Mouse (Mus musculus): ENCODE data around the gene Plxna2.

Gene Plxna2

DNA sequence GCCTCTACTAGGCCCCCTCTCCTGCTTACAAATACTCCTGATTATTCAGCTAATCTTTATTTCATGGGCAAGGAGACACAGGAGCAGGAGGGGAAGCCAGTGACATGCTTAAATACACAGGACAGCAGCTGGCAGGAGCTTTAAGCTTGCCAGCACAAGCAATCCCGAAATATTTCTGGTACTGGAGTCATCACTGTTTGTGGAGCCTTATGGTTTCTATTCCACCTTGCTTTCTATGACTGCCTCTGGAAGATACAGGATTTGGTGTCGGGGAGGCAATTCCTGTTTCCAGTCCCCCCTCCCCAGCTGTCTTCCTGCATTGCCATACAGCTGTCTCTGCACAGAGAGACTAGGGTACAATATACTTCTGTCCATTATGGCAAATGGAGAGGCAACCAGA, 4.7 kb downstream of the Plxna2 start:
- DNase-seq (ENCODE audit: low read depth) = no peak

DNA sequence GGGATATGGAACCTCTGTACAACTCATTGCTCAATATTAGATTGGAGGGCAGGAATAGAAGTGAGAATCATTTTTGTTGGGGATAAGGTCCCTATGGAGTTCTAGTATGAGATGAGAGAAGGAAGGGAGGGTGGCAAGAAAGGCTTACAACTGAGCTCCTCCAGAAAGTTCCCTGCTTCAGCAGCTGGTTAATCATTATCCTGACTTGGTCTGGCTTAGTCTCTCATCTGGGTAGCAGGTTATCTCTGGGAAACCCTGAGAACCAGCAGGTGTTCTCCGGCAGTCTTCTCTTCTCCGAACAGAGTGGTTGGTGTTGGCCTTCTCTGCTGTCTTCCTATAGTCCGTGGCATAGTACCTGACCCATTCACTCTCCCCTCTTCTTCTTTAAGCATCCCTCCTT, 5.6 kb downstream of the Plxna2 start:
- no peak for DNase-seq (ENCODE audit: low read depth)

DNA sequence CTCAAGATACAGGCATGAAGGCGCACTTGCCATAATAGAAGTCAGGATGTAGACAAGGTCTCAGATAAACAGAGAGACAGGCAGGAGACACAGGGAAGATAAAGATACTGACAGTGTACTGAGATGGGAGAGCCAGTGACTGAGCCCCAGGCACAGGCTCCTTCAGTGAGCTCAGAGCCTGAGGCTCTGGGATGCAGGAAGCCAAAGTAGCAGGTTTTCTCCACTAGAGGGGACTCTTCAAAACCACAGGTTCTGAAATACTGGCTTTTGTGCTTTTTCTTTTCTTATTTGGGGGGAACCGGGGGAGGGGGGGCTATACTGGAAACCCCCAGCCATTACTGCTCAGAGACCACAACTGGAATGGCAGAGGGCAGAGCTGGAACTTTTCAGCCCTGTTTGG, 6.4 kb downstream of the Plxna2 start:
- no peak for DNase-seq (ENCODE audit: low read depth)

DNA sequence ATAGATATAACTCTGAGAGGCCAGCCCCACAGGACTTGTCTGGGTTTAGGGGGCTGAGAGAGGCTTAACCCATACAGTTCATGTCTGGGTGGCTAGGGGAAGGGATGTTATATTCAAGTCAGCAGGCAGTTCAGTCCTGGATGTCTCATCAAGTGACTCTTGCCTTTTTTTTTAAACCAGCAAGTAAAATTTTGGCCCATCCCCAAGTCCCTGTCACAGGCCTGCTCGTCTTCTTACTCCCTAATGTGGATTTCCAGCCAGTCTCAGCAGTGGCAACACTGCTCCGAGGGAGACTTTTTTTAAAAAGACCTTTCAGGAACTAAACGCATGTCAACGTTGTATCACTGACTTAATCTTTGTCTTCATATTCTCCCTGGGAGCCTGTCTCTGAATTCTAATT, 7.0 kb downstream of the Plxna2 start:
- no peak for DNase-seq (ENCODE audit: low read depth)

DNA sequence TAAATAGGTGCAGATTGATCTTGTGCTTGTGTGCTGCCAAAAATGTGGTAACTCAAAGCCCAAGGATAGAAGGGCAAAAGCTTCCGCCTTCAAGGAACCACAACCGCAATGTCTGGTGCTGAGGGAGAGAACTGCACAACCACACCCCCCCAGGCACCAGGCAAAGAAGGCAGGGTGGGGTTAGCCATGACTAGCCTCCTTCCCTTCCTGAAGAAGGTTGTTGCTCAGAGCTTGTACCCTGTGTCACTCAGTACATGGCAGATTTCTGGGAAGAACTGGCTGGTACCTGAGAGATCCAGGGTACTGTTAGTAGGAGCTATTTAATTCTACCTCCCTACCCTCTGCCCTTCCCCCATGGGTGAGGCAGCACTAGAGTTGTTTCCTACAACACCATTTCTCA, 8.1 kb downstream of the Plxna2 start:
- no peak for DNase-seq (ENCODE audit: low read depth)

DNA sequence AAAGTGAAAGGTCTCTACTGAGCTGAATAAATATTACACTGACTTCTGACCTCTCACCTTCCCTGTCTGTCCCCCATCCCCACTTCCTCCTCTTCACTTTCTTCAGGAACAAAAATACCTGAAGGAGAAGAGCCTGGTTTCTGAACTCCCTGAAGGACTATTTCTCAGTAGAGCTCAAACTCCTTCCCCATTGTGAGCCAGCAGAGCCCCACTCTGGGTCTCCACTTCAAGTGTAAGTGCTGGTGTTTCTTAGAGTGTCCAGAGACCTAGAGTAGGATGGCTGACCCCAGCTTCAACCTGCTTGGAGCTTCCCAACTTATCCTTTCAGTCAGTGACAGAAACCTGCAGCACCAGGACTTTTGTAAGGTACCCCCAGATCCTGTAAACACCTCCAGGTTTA, 9.3 kb downstream of the Plxna2 start:
- DNase-seq (ENCODE audit: low read depth) = no peak

DNA sequence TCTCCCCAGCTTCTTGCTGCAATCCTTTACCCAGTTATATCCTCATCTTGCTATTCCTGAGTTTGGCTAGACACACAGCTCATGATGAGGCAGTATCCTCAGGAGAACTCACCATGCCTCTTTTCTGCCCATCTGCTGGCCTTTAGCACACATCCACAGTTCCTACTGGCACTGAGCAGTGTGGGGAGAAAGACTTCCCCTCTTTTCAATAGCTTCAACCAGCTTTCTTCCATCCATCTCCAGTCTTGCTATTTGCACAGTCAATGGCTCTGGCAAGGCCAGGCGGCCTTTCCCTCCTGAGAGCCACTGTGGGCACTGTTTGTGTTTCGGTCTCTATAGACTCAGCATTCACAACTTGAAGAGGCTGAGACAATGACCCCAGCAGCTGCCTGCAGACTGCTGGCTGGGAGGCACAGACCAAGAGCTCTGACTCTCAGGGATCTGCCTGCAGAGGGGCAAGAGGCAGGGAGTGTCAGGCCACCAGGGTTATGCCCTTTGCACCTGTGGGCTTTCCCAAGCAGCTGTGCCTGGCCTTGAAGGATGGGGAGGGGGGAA, 11.2 kb downstream of the Plxna2 start:
- DNase-seq (ENCODE audit: low read depth) = no peak

DNA sequence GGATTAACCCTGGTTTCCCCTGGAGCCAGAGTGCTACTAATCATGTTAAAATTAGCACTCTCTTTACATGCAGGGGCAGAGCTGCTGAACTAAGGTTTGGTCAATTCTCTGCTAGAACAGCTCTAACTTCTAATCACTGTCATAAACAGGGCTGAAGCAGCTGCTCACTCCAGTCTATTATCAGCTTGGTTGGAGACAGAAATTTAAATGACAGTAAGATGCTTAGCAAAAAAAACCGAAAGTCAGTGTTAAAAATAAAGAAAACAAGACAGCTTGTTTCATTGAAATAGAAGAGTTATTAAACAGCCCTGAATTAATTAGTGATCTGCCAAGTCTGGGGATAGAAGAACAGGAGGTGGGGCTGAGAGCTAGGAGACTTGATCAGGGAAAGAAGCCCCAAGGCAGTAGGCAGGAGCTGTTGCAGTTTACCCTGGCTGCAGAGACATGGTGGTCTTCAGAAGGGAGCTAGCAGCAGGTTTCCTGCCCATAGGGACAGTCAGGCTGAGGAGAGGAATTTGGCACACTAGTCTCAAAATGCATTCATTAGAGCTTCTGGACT, 12.6 kb downstream of the Plxna2 start:
- no peak for DNase-seq (ENCODE audit: low read depth)

DNA sequence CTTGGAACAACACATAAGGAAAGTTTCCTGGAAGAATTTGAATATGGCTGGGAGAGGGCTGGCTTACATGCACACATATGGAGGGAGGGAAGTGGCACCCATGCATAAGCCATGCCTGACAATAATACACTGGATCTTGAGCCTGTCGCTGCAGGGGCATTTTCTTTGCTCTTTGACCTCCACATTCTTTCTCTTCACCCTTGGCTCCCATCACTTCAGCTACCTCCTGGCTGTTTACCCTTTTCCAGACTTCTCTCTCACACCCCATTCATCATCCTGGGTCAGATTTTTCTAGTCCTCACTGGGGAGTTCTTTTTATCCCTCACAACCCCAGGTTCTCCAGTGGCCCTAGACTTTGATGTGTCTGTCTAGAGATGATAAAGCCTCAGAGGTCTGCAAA, 13.6 kb downstream of the Plxna2 start:
- no peak for DNase-seq (ENCODE audit: low read depth)

DNA sequence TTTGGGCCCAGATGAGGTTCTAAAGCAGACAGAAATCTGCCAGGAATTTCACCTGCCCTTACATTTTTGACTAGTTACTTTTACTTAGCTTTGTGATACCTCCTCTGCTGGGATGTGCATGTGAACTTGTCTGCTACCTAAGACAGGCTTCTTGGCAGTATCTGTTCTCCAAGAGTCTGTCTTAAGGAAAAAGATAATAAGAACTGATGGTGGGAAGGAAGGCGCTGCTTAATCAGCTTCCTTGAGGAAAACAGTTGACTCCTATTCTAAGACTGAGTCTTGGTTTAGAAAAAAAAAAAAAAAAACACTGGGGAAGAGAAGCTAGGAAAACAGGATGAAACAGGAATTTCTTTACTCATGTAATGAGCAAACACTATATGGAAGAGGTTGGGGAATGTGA, 14.0 kb downstream of the Plxna2 start:
- no peak for DNase-seq (ENCODE audit: low read depth)

DNA sequence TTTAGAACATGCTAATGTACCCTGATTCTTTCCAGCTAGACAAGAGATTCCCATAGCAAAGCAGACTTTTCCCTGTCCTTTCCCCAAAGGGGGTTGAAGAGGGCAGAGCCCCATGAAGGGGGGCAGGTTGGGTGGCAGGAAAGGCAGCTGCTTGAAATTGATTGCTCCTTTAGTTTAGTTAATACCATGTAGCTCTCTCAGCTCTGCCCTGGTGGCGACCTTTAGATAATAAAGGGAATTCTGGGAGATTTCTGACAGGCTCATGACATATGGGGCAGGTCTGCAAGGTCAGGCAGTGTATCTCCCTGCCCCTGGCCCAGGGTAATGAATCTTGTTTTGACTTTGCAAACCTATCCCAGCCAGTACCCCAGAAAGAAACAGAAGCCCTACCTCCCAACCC, 17.4 kb downstream of the Plxna2 start:
- DNase-seq (ENCODE audit: low read depth) = no peak

DNA sequence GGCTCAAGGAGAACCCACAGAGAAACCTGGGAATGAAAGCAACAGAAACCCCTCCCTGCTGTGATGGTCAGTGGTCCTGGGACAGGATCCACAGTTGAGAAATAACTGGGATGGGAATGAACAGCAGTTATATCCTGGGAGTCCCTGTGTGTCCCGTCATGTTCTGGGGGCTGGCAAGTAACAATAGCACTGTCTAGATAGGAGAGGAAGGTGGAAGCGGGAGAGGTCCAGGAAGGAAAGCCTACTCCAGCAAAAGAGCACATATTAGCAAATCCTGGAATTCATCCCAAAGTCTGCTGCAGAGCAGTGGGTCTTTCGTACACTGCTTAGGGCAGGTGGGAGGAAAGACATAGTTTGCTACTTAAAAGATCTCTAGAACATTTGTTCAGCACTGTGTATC, 17.9 kb downstream of the Plxna2 start:
- DNase-seq (ENCODE audit: low read depth) = no peak

DNA sequence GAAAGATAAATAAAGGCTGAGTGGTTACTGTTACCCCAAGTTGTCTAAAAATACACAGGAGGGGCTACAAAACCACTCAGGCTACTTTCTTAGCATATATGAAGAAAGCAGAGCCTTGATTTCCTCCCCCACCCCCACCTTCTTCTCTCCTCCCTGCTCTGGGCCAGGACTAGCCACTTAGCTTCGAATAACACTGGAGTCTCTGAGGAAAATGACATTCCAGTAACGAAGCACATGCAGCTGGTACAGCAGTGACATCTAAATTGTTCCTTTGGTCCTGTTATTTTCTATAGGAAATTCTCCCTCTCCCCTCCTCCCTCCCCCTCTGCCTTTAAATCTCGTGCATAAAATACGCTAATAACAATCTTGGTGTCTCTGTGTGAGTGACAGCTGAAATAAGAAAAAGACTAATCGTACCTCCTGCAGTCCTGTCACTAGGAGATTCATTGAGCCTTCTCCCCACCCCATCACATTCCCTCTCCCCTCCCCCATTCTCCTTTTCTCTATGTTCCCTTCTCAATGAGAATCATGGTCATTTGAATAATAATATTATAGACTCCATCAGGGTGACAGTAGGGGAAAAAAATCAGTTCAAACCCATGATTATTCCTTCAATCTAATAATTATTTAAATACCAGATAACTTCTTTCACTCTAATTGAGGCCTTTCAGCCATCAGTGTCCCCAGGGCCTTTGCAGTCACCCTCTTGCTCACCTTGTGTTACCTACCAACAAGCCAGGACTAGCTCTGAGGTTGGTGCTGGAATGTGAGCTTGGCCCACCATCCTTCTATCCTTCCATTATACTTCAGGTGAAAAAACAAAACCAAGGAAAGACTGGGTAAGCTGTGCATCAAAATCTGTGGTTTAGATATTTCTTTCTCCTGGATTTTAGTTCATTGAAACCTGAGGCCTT, 19.6 kb downstream of the Plxna2 start:
- DNase-seq (ENCODE audit: low read depth) = no peak

DNA sequence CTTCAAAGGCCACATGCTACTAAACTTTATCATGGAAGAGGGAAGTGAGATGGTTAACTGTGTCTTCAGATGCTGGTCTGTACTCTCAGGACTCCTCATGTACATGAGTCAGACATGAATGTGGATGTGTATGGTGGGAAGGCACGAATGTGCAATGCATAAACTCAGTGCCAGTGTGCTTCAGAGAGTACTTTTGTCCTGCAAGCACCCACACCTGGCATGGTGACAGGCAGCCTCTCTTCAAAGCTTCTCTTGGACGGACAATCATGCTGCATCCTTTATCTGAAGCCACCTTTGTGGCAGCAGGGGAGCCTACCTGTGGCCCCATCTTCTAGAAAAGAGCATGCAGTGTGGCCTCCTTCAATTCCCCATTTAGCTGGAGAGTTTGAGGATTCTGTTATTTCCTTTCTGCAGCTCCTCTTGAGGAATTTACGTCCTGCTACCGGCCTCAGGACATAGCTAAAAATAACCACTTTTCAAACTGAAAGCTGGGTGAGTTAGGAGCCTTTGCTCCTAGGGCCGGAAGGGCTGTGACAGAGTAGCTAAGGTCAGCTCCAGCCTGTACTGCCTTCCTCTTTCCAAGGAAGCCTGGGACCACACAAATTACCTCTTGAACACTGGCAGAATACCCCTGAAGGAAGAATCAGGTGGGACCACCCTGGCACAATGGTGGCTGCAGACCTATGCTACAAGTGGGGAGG, 23.7 kb downstream of the Plxna2 start:
- no peak for DNase-seq (ENCODE audit: low read depth)

DNA sequence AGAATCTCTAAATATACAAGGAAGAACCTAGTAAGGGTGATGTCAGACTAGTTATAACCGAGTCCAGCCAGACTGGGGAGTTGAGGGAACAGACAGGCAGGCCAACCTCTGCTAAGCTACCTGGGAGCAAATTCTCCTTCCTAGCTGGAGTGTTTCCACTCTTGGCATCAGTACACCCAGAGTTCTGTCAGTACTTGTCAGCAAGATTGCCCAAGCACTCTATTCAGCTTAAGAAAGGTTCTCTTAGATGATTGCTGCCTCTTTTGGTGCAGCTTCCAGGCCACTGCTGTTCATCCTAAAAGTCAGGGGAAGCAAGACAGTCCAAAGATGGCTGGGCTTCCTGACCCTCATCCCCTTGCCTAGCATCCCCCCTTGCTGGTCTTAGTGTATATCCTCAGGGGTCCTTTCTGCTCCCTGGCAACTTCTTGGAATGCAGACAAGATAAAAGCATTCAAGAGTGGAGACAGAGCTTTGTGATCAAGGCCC, 24.3 kb downstream of the Plxna2 start:
- DNase-seq (ENCODE audit: low read depth) = no peak

DNA sequence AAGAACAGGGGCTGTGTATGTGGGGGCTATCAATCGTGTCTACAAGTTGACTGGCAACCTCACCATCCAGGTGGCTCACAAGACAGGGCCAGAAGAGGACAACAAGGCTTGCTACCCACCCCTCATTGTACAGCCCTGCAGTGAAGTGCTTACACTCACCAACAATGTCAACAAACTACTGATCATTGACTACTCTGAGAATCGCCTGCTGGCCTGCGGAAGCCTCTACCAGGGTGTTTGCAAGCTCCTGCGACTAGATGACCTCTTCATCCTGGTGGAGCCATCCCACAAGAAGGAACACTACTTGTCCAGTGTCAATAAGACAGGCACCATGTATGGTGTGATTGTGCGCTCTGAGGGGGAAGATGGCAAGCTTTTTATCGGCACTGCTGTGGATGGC, 25.9 kb downstream of the Plxna2 start:
- no peak for DNase-seq (ENCODE audit: low read depth)

DNA sequence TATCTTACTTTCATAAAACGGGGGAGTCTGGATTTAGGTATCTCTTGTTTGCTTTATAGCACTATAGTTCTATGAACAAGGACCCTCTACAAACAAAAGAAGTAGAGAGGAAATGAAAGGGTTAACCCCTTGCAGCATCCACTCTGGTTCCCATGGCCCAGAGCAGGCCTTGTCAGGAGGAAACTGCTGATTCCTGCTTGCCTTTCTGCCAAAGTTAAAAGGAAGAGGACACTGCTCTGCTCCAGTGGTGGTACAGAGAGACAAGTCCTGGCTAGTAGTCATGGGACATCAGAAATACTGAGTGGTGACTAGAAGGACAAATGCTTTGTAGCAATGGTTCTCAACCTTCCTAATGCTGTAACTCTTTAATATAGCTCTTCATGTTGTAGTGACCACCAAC, 27.9 kb downstream of the Plxna2 start:
- no peak for DNase-seq (ENCODE audit: low read depth)

DNA sequence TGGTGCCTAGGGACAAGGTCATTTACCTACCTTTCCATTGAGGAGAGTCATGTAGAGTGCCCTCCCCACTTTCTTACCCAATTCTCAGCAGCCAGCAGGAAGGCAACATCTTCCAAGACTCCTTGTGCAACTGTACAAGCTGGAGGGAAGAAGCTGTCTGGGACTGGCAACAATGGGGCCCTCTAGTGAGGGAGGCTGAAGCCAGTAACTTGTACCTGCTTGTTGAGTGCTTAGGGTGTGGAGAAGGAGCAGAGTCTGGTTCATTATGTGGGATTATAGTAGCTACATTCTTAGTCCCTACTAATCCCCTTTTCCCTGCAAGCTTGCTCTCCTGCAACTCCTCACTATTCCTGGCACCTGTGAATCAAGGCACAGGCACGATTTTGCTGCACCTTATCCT, 32.1 kb downstream of the Plxna2 start:
- no peak for DNase-seq (ENCODE audit: low read depth)

DNA sequence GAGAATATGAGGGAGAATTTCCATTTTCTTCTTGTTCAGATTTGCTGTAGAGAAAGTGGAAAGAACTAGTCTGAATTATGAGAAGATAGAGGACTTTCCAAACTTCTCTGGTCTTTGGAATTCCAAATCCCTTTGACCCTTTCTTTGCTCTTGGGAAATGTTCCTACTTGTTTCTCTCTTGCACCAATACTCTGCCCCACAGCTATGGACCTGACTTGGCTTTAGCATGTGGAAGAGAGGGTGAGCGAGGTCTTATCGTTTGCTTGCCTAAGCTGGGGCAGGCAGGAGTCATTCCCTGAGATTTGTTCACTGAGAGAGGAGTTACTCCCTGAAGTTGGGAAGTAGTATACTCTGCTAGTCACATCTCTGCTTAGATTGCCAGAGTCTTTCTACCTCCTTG, 32.5 kb downstream of the Plxna2 start:
- no peak for DNase-seq (ENCODE audit: low read depth)

DNA sequence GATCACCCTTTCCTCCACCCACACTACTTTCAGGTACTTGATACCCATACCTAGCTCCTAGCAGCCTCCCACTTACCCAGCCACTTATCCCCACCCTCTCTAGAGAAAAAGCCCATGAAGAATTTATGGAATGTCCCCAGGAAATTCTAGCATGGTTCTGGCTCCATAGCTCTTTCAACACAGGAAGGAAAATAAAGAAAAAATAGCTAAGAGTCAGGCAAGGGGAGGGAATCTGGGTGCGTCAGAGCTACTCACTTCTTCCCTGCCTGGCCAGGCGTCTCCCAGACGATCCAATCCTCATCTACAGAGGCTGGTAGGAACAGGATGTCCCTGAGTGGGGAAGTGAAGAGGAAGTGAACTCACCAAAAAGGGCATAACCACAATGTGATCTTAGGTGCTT, 34.0 kb downstream of the Plxna2 start:
- no peak for DNase-seq (ENCODE audit: low read depth)

DNA sequence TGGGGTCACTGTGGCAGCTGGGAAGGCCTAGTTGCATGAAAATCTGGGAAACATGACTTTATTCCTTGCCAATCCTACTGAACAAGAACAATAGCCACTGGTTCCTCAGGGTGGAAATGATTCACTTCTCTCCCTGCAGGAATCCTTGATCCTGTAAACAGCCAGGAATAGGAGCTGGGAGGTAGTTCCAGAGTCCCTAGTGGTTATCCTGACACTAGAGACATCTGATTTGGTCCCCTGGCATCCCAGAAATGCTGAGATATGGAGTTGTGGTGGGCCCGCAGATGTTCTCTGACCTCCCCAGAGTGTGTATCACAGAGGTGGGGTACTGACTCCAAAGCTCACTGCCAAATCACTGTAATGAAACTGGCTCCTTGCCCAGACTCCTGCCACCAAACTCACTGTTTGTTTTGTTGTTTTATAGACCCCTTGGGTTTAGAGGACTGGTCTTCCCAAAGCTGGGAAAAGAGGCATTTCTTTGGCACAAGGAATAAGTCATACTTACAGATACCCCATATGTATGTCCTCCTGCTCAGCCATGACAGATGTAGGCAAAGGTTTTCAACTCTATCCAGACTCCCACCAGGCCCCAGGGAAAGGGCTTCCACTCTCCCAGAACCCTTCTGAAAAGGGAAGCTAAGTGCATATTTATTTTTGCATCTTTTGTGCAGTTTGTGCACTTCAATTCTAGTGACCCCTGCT, 40.6 kb downstream of the Plxna2 start:
- no peak for DNase-seq (ENCODE audit: low read depth)

DNA sequence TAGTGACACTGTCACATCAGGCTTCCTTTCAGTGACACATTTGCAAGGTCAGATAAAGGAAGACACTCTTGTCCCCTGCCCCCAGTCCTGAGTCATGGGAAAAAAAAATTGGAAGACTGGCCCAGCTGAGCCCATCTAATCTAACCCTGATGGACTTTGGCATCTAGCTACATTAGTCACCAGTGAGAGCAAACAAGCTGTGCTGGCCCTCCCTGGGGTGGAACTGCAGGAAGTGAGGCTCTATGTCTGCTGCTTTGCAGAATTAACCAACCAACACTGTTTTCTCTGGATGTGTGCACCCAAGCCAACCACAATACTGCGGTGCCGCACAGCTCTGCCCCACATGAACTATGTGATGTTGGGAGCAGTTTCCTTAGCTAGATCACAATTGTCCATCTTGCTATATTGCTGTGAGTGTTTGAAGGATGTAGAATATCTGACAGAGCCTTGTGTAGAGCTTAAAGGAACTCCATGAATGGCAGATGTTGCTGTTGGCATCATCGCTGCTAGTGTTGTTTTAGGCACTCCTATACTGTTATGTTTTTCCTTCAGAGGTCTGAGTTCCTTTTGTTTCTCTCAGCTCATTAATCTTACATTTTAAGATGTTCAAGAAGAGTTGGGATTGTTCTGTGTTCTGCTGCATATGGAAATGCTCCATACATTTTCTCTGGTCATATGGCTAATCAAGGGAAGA, 42.6 kb downstream of the Plxna2 start:
- no peak for DNase-seq (ENCODE audit: low read depth)

Data from induced T-regulatory cell, adult 2 months (primary cell).